Mouse (Mus musculus) testis, adult 2 months (tissue): ENCODE results near the gene Slamf1. TPM values are rescaled to one million over a fixed set of nuclear protein-coding genes. Genes with fewer than 3 reads are reported as not detected.

Source experiments
- H3K27ac ChIP-seq: fragments of 200-500 bp; 2 replicates; pipeline ENCODE4 v1.5.1; 2012; ENCODE audit warnings: low read depth, low read length; ENCODE audit not compliant: control insufficient read depth, insufficient read depth
- H3K27me3 ChIP-seq: fragments of 200-500 bp; 2 replicates; pipeline ENCODE4 v1.6.1; 2012; ENCODE audit warnings: mild to moderate bottlenecking, low read length, moderate library complexity; ENCODE audit not compliant: control insufficient read depth, insufficient read depth
- H3K36me3 ChIP-seq: fragments of 200-500 bp; 2 replicates; pipeline ENCODE4 v1.6.1; 2012; ENCODE audit warnings: mild to moderate bottlenecking, low read length; ENCODE audit not compliant: control insufficient read depth, insufficient read depth
- H3K4me1 ChIP-seq: fragments of 200-500 bp; 2 replicates; pipeline ENCODE4 v1.6.1; 2012; ENCODE audit warnings: low read length; ENCODE audit not compliant: control insufficient read depth, insufficient read depth
- H3K4me3 ChIP-seq: fragments of 200-500 bp; 2 replicates; pipeline ENCODE4 v1.5.1; 2012; ENCODE audit warnings: low read depth, mild to moderate bottlenecking, low read length, moderate library complexity, mixed read lengths; ENCODE audit not compliant: control insufficient read depth
- CTCF ChIP-seq: fragments of 200-500 bp; IDR thresholded peaks from 2 replicates; pipeline ENCODE4 v1.5.1; 2012; ENCODE audit warnings: low read depth, mild to moderate bottlenecking, inconsistent platforms, low read length, moderate library complexity; ENCODE audit not compliant: control insufficient read depth, insufficient read depth, insufficient replicate concordance
- POLR2A ChIP-seq: fragments of 200-500 bp; IDR thresholded peaks from 2 replicates; pipeline ENCODE4 v1.6.1; 2012; ENCODE audit warnings: low read depth, mild to moderate bottlenecking, inconsistent platforms, low read length, moderate library complexity; ENCODE audit not compliant: control insufficient read depth
- polyA plus RNA-seq: library from polyadenylated mRNA; depleted of rRNA; stranded (reverse); fragments of >200 nt; gene quantifications from 2 replicates; pipeline ENCODE4 v1.2.3, GENCODE M21; 2012; rRNA removed

Slamf1 gene
- polyA plus RNA-seq, 1 experiment, result 0.62 TPM

GRCm38 (mm10) chr1:171840450-171841023 is 73.6 kb downstream of the Slamf1 start:
- Histone ChIP-seq H3K27me3 (no peaks in the 10 kb centered on the region), H3K4me1 (no peaks in the 10 kb centered on the region), H3K4me3 (no peak overlapping the region), H3K27ac (no peak overlapping the region), H3K36me3 (no peaks in the 10 kb centered on the region)
- no peak for TF ChIP-seq CTCF
- TF ChIP-seq POLR2A, result no peak

DNA sequence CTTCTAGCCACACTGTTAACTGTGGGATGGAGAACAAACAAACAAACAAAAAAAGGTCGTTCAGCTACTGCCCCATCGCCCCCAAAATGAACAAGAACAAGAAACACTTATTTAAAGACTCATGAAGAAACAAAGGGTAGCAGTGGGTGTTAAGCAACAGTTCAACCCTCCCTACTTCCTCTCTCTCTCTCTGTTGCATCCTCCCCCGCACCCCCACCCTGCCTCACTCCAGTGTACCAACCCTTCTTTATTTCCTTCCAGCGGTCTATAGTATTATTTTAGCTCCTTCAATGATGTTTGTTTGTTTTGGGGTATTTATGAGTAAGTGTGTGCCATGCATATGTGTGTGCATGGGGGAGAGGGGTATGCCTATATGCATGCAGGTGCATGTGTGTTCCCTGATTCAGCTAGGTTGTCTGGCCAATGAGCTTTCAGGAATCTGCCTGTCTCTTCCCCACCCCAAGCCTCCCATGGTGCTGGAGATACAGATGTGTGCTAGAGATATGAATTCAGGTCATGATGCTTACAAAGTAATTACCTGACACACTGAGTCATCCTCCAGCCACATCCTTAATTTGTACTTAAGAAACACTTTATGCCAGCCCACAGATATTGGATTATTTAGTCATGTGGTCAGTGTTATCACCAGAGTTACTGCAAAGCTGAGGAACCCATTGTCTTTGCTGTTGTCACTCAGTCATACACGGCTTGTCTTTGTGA is 78.3 kb downstream of the Slamf1 start:
- TF ChIP-seq CTCF (no peak), POLR2A (no peak)
- H3K27ac ChIP-seq, result no peak overlapping the region
- H3K27me3 ChIP-seq, result no peaks in the 10 kb centered on the region
- H3K4me1 ChIP-seq, result no peaks in the 10 kb centered on the region
- no peaks in the 10 kb centered on the region for H3K36me3 ChIP-seq
- H3K4me3 ChIP-seq, result no peak overlapping the region

DNA sequence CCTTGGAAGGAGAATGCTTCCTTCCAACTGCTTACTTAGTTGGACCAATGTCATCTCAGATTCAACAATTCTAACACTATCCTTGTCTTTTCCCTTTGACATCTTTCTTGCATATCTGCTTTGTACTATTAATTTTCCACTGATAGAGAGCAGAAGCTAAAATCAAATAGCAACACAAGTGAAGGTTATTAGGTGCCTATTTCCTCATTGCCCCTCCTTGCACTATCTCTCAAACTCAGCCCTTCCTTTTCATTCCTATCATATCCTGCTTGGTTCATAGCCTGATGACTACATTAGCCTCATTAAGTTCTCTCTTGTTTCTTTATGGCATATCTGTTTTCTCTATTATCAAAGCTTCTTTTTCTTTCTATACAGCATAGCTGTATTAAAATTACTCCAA is 81.3 kb downstream of the Slamf1 start:
- TF ChIP-seq CTCF, result no peak
- TF ChIP-seq POLR2A, result no peak
- Histone ChIP-seq H3K27me3 (no peaks in the 10 kb centered on the region), H3K4me3 (no peak overlapping the region), H3K4me1 (no peaks in the 10 kb centered on the region), H3K36me3 (no peaks in the 10 kb centered on the region), H3K27ac (no peak overlapping the region)

- Histone ChIP-seq H3K36me3 (no peaks in the 10 kb centered on the region), H3K4me3 (no peak overlapping the region), H3K27ac (no peak overlapping the region), H3K27me3 (no peaks in the 10 kb centered on the region), H3K4me1 (no peaks in the 10 kb centered on the region)
- no peak for TF ChIP-seq CTCF
- no peak for TF ChIP-seq POLR2A
Observed at GRCm38 (mm10) chr1:171848757-171849156, 81.8 kb downstream of the Slamf1 start.

DNA sequence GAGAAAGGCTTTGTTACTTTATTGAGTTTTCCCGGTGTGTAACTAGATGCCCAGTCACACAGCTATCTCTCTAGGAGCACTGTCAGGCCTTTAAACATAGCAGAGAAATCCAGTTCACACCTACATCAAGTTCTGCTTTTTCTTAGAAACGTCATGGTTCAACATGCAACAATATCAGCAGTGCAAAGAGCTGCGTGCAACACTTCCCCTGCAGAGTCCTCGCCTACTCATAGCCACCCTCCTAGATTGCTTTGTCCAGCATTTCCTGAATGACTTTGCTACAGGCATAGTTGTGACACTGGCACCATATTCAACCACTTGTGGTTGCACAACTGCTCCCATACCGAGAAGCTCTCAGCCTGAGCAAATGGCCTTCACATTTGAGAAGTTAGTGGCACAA is 82.5 kb downstream of the Slamf1 start:
- H3K27ac ChIP-seq, result no peak overlapping the region
- no peaks in the 10 kb centered on the region for H3K36me3 ChIP-seq
- H3K4me3 ChIP-seq, result no peak overlapping the region
- no peaks in the 10 kb centered on the region for H3K27me3 ChIP-seq
- no peak for TF ChIP-seq CTCF
- TF ChIP-seq POLR2A, result no peak
- no peaks in the 10 kb centered on the region for H3K4me1 ChIP-seq

Other genes with a start within 250 kb of the Slamf1 start
- 0.47 and 0.59 TPM in 2 replicates for gene Itln1, start 231.8 kb upstream of the Slamf1 start, polyA plus RNA-seq
- gene Cd244a, start 207.9 kb upstream of the Slamf1 start, polyA plus RNA-seq, result 0.12 and 0.16 TPM in 2 replicates
- 0.81 and 0.84 TPM in 2 replicates for gene Ly9, start 159.7 kb upstream of the Slamf1 start, polyA plus RNA-seq
- gene Slamf7, start 114.1 kb upstream of the Slamf1 start, polyA plus RNA-seq, result 16.0 and 19.5 TPM in 2 replicates
- 1.2 and 1.9 TPM in 2 replicates for gene Cd48, start 85.1 kb upstream of the Slamf1 start, polyA plus RNA-seq
- gene Cd84, start 72.6 kb downstream of the Slamf1 start, polyA plus RNA-seq, result 0.25 and 0.56 TPM in 2 replicates
- 0.05 TPM in 1 of 2 replicates, not detected in the other for gene Gm10521, start 128.5 kb downstream of the Slamf1 start, polyA plus RNA-seq
- gene Slamf6, start 150.4 kb downstream of the Slamf1 start, polyA plus RNA-seq, result 0.02 TPM in 1 of 2 replicates, not detected in the other